Mouse (Mus musculus) kidney, embryonic 16.5 days (tissue): ENCODE measurements at regions not wholly inside any gene's neighbourhood (a gene's known extent, or its start where the extent isn't known, plus 50 kb on each side); places are given as distances from the start of the nearest gene placed in this dataset.

Source experiments
- ATAC-seq: fragments of 200-750 bp; cut with Nextera tagmentation; 2 replicates; pipeline ENCODE4 v1.8.0; 2017; ENCODE audit warnings: moderate TSS enrichment; ENCODE audit not compliant: low FRiP score, low TSS enrichment
- H3K27ac ChIP-seq: fragments of 300-500 bp; sonication (generic); 2 replicates; pipeline ENCODE4 v1.5.1; 2014; ENCODE audit warnings: low read length
- H3K27me3 ChIP-seq: fragments of 300-500 bp; sonication (generic); 2 replicates; pipeline ENCODE4 v1.6.1; 2014; ENCODE audit warnings: low read length, control low read depth, mixed read lengths; ENCODE audit not compliant: insufficient read depth
- H3K36me3 ChIP-seq: fragments of 300-500 bp; sonication (generic); 2 replicates; pipeline ENCODE4 v1.6.1; 2014; ENCODE audit warnings: low read length, control low read depth, mixed read lengths; ENCODE audit not compliant: insufficient read depth
- H3K4me1 ChIP-seq: fragments of 300-500 bp; sonication (generic); 2 replicates; pipeline ENCODE4 v1.6.1; 2014; ENCODE audit warnings: low read length, control low read depth, mixed read lengths; ENCODE audit not compliant: insufficient read depth
- H3K4me2 ChIP-seq: fragments of 300-500 bp; sonication (generic); replicated peaks from 2 replicates; pipeline ENCODE4 v1.6.1; 2014; ENCODE audit warnings: low read depth, low read length
- H3K4me3 ChIP-seq: fragments of 300-500 bp; sonication (generic); 2 replicates; pipeline ENCODE4 v1.5.1; 2014; ENCODE audit warnings: mild to moderate bottlenecking, low read length
- H3K9ac ChIP-seq: fragments of 300-500 bp; sonication (generic); replicated peaks from 2 replicates; pipeline ENCODE4 v1.6.1; 2014; ENCODE audit warnings: low read length
- H3K9me3 ChIP-seq: fragments of 300-500 bp; sonication (generic); 2 replicates; pipeline ENCODE4 v1.6.1; 2016; ENCODE audit warnings: low read length, control low read depth
- WGBS: fragments of 180-500 bp; shearing (Covaris S2); extraction: QIAGEN DNeasy Blood & Tissue Kit; methylation state at CpG from one replicate; pipeline ENCODE4 v1.1.7; 2014; 5-methylcytosine and 5-hydroxymethylcytosine counted together

- no peak overlapping the region for H3K4me2 ChIP-seq
- H3K27ac ChIP-seq: no peak overlapping the region
- ATAC-seq: no peak
- H3K4me1 ChIP-seq: peaks cover 4% of the 10 kb centered on the region
- 30% methylated on average over 14 of the region's 14 CpGs for WGBS
- no peaks in the 10 kb centered on the region for H3K36me3 ChIP-seq
- no peak overlapping the region for H3K9ac ChIP-seq
- H3K9me3 ChIP-seq: no peaks in the 10 kb centered on the region
- no peaks in the 10 kb centered on the region for H3K27me3 ChIP-seq
- no peak overlapping the region for H3K4me3 ChIP-seq
These were observed 110.1 kb downstream of the Sst start for GRCm38 (mm10) chr16:23780440-23781231.

- no peak overlapping the region for H3K4me3 ChIP-seq
- H3K27ac ChIP-seq: no peak overlapping the region
- no peak for ATAC-seq
- 65% methylated on average over 4 of the region's 4 CpGs for WGBS
- no peaks in the 10 kb centered on the region for H3K27me3 ChIP-seq
- no peak overlapping the region for H3K4me2 ChIP-seq
- H3K4me1 ChIP-seq: peaks cover 4% of the 10 kb centered on the region
- no peak overlapping the region for H3K9ac ChIP-seq
- H3K9me3 ChIP-seq: no peaks in the 10 kb centered on the region
- no peaks in the 10 kb centered on the region for H3K36me3 ChIP-seq
These were observed 112.9 kb downstream of the Sst start for GRCm38 (mm10) chr16:23777894-23778293.

- Histone ChIP-seq H3K9ac (no peak overlapping the region), H3K36me3 (no peaks in the 10 kb centered on the region), H3K27me3 (no peaks in the 10 kb centered on the region), H3K27ac (no peak overlapping the region), H3K4me2 (no peak overlapping the region), H3K4me3 (no peak overlapping the region), H3K9me3 (no peaks in the 10 kb centered on the region), H3K4me1 (peaks cover 4% of the 10 kb centered on the region)
- WGBS: 53% methylated on average over 2 of the region's 2 CpGs
- no peak for ATAC-seq
These were observed 113.7 kb downstream of the Sst start for GRCm38 (mm10) chr16:23777041-23777440.

- no peak for ATAC-seq
- H3K4me2 ChIP-seq: no peak overlapping the region
- no peak overlapping the region for H3K4me3 ChIP-seq
- no peak overlapping the region for H3K9ac ChIP-seq
- H3K4me1 ChIP-seq: peaks cover 4% of the 10 kb centered on the region
- no peak overlapping the region for H3K27ac ChIP-seq
- H3K9me3 ChIP-seq: no peaks in the 10 kb centered on the region
- H3K27me3 ChIP-seq: no peaks in the 10 kb centered on the region
- no peaks in the 10 kb centered on the region for H3K36me3 ChIP-seq
- 11% methylated on average over 1 of the region's 1 CpGs for WGBS
These were observed 114.3 kb downstream of the Sst start for GRCm38 (mm10) chr16:23776501-23776900.

- Histone ChIP-seq H3K36me3 (no peaks in the 10 kb centered on the region), H3K9me3 (no peaks in the 10 kb centered on the region), H3K4me2 (no peak overlapping the region), H3K27ac (no peak overlapping the region), H3K4me1 (no peaks in the 10 kb centered on the region), H3K4me3 (no peak overlapping the region), H3K9ac (no peak overlapping the region), H3K27me3 (no peaks in the 10 kb centered on the region)
- no peak for ATAC-seq
- WGBS: 72% methylated on average over 7 of the region's 7 CpGs
These were observed 132.5 kb downstream of the Sst start for GRCm38 (mm10) chr16:23758136-23758812.

- H3K4me1 ChIP-seq: no peaks in the 10 kb centered on the region
- no peak overlapping the region for H3K27ac ChIP-seq
- no peak overlapping the region for H3K4me2 ChIP-seq
- H3K9ac ChIP-seq: no peak overlapping the region
- no peak for ATAC-seq
- H3K9me3 ChIP-seq: no peaks in the 10 kb centered on the region
- H3K36me3 ChIP-seq: no peaks in the 10 kb centered on the region
- no peaks in the 10 kb centered on the region for H3K27me3 ChIP-seq
- no peak overlapping the region for H3K4me3 ChIP-seq
- 54% methylated on average over 3 of the region's 3 CpGs for WGBS
These were observed 153.7 kb downstream of the Sst start for GRCm38 (mm10) chr16:23737026-23737425.

- Histone ChIP-seq H3K9ac (no peak overlapping the region), H3K27me3 (no peaks in the 10 kb centered on the region), H3K4me1 (no peaks in the 10 kb centered on the region), H3K4me2 (no peak overlapping the region), H3K27ac (no peak overlapping the region), H3K36me3 (no peaks in the 10 kb centered on the region), H3K4me3 (no peak overlapping the region), H3K9me3 (no peaks in the 10 kb centered on the region)
- ATAC-seq: no peak
- WGBS: 55% methylated on average over 5 of the region's 5 CpGs
These were observed 155.0 kb downstream of the Sst start for GRCm38 (mm10) chr16:23735722-23736121.

GRCm38 (mm10) chr16:23726562-23726961 is 164.2 kb downstream of the Sst start:
- no peaks in the 10 kb centered on the region for H3K36me3 ChIP-seq
- no peak overlapping the region for H3K9ac ChIP-seq
- no peaks in the 10 kb centered on the region for H3K4me1 ChIP-seq
- no peak overlapping the region for H3K4me3 ChIP-seq
- no peaks in the 10 kb centered on the region for H3K9me3 ChIP-seq
- H3K27ac ChIP-seq: no peak overlapping the region
- H3K27me3 ChIP-seq: no peaks in the 10 kb centered on the region
- ATAC-seq: no peak
- H3K4me2 ChIP-seq: no peak overlapping the region
- 90% methylated on average over 4 of the region's 4 CpGs for WGBS

GRCm38 (mm10) chr16:23721745-23722144 is 169.0 kb downstream of the Sst start:
- H3K4me3 ChIP-seq: no peak overlapping the region
- no peak overlapping the region for H3K9ac ChIP-seq
- H3K27me3 ChIP-seq: no peaks in the 10 kb centered on the region
- H3K4me1 ChIP-seq: no peaks in the 10 kb centered on the region
- H3K36me3 ChIP-seq: no peaks in the 10 kb centered on the region
- H3K4me2 ChIP-seq: no peak overlapping the region
- no peak overlapping the region for H3K27ac ChIP-seq
- H3K9me3 ChIP-seq: no peaks in the 10 kb centered on the region
- ATAC-seq: no peak

GRCm38 (mm10) chr16:23701156-23701555 is 180.5 kb upstream of the Masp1 start:
- H3K4me1 ChIP-seq: no peaks in the 10 kb centered on the region

More at GRCm38 (mm10) chr16:23701156-23701555, 180.5 kb upstream of the Masp1 start:
- 31% methylated on average over 1 of the region's 1 CpGs for WGBS
- H3K9ac ChIP-seq: no peak overlapping the region
- H3K27ac ChIP-seq: no peak overlapping the region
- no peak for ATAC-seq
- no peaks in the 10 kb centered on the region for H3K27me3 ChIP-seq
- no peak overlapping the region for H3K4me3 ChIP-seq
- H3K9me3 ChIP-seq: no peaks in the 10 kb centered on the region
- H3K4me2 ChIP-seq: no peak overlapping the region
- no peaks in the 10 kb centered on the region for H3K36me3 ChIP-seq
